Mouse (Mus musculus) small intestine, adult 2 months (tissue): Measurements from ENCODE around the gene Olig3.

ENCODE experiments used
- CTCF ChIP-seq: fragments of 200-500 bp; IDR thresholded peaks from 2 replicates; pipeline ENCODE4 v1.5.1; 2012; ENCODE audit warnings: low read depth, mild to moderate bottlenecking, control low read depth, inconsistent platforms, low read length, moderate library complexity, mixed read lengths; ENCODE audit not compliant: insufficient replicate concordance, insufficient read length; ENCODE audit errors: extremely low read depth
- POLR2A ChIP-seq: fragments of 200-500 bp; IDR thresholded peaks from 2 replicates; pipeline ENCODE4 v1.6.1; 2012; ENCODE audit warnings: low read depth, mild to moderate bottlenecking, control low read depth, inconsistent platforms, low read length, moderate library complexity

GRCm38 (mm10) chr10:19354146-19354545, 2.2 kb upstream of the Olig3 start:
- no peak for TF ChIP-seq POLR2A
- no peak for TF ChIP-seq CTCF
